Mouse (Mus musculus) olfactory bulb, adult 2 months (tissue): ENCODE measurements around the gene Ift20.

ENCODE experiments used
- CTCF ChIP-seq: fragments of 200-500 bp; IDR thresholded peaks from 2 replicates; pipeline ENCODE4 v1.5.1; 2012; ENCODE audit warnings: low read depth, mild to moderate bottlenecking, low read length, moderate library complexity; ENCODE audit not compliant: insufficient read depth
- POLR2A ChIP-seq: fragments of 200-500 bp; IDR thresholded peaks from 2 replicates; pipeline ENCODE4 v1.6.1; 2012; ENCODE audit warnings: mild to moderate bottlenecking, low read depth, low read length, moderate library complexity; ENCODE audit not compliant: insufficient read depth

DNA sequence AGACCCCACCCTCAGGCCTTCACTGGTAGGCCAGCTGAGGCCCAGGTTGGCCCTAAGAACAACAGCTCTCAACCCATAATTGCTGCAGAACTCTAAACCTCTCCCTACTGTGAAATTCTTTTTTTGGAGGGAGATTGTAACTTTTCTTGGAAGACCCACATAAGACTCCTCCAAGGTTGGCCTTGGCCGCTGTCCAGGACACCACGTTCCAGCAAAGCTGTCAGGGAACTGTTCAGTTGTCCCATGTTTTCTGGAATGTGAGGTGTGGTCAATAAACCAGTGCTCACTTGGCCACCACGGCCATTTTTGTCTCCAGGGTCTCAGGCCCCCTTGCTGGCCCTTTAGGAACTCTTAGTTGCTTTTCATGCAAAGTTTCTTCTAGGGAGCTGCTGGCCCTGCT, 14.3 kb upstream of the Ift20 start:
- TF ChIP-seq POLR2A, result no peak
- no peak for TF ChIP-seq CTCF
